Mouse (Mus musculus) hindbrain, embryonic 14.5 days (tissue): Measurements from ENCODE around the gene Klhl18. TPM values are rescaled to one million over a fixed set of nuclear protein-coding genes. Genes with fewer than 3 reads are reported as not detected.
"Not testable (repeated sequence)": the region's sequence is repeated elsewhere in the genome, so short reads cannot be mapped to it uniquely, and the experiment has no call there.

Source experiments
- ATAC-seq: fragments of 200-750 bp; cut with Nextera tagmentation; 2 replicates; pipeline ENCODE4 v1.8.0; 2017; ENCODE audit warnings: moderate number of reproducible peaks, mild to moderate bottlenecking, moderate TSS enrichment, moderate library complexity; ENCODE audit not compliant: low FRiP score
- DNase-seq: peaks from one replicate; pipeline ENCODE4 v3.0.0-alpha.2; 2015; ENCODE audit warnings: low spot score
- H3K27ac ChIP-seq: fragments of 300-500 bp; sonication (generic); 2 replicates; pipeline ENCODE4 v1.5.1; 2014; ENCODE audit warnings: mild to moderate bottlenecking, moderate library complexity
- H3K27me3 ChIP-seq: fragments of 300-500 bp; sonication (generic); 2 replicates; pipeline ENCODE4 v1.6.1; 2014; ENCODE audit warnings: mild to moderate bottlenecking, low read length, mixed read lengths; ENCODE audit not compliant: control insufficient read depth, insufficient read depth
- H3K36me3 ChIP-seq: fragments of 300-500 bp; sonication (generic); replicated peaks from 2 replicates; pipeline ENCODE4 v1.6.1; 2014; ENCODE audit not compliant: control insufficient read depth, insufficient read depth
- H3K4me1 ChIP-seq: fragments of 300-500 bp; sonication (generic); replicated peaks from 2 replicates; pipeline ENCODE4 v1.6.1; 2014; ENCODE audit warnings: antibody characterized with exemption, low read length, mixed read lengths; ENCODE audit not compliant: control insufficient read depth, insufficient read depth
- H3K4me2 ChIP-seq: fragments of 300-500 bp; sonication (generic); replicated peaks from 2 replicates; pipeline ENCODE4 v1.6.1; 2014; ENCODE audit warnings: mild to moderate bottlenecking, moderate library complexity
- H3K4me3 ChIP-seq: fragments of 300-500 bp; sonication (generic); replicated peaks from 2 replicates; pipeline ENCODE4 v1.5.1; 2014; ENCODE audit warnings: mild to moderate bottlenecking, low read length
- H3K9ac ChIP-seq: fragments of 300-500 bp; sonication (generic); 2 replicates; pipeline ENCODE4 v1.6.1; 2014
- H3K9me3 ChIP-seq: fragments of 300-500 bp; sonication (generic); 2 replicates; pipeline ENCODE4 v1.6.1; 2016; ENCODE audit warnings: low read length; ENCODE audit not compliant: control insufficient read depth
- WGBS: fragments of 180-500 bp; shearing (Covaris S2); extraction: QIAGEN DNeasy Blood & Tissue Kit; methylation state at CpG from one replicate; pipeline ENCODE4 v1.1.7; 2014; 5-methylcytosine and 5-hydroxymethylcytosine counted together
- polyA plus RNA-seq: library from polyadenylated mRNA; unstranded; fragments of >200 nt; fragmentation: Nextera tagmentation; extraction: Ambion mirVana; gene quantifications from 2 replicates; pipeline ENCODE4 v1.2.1, GENCODE M21; 2014

Gene Klhl18
- polyA plus RNA-seq, 1 experiment from 2014 or later, result 22.6 TPM

DNA sequence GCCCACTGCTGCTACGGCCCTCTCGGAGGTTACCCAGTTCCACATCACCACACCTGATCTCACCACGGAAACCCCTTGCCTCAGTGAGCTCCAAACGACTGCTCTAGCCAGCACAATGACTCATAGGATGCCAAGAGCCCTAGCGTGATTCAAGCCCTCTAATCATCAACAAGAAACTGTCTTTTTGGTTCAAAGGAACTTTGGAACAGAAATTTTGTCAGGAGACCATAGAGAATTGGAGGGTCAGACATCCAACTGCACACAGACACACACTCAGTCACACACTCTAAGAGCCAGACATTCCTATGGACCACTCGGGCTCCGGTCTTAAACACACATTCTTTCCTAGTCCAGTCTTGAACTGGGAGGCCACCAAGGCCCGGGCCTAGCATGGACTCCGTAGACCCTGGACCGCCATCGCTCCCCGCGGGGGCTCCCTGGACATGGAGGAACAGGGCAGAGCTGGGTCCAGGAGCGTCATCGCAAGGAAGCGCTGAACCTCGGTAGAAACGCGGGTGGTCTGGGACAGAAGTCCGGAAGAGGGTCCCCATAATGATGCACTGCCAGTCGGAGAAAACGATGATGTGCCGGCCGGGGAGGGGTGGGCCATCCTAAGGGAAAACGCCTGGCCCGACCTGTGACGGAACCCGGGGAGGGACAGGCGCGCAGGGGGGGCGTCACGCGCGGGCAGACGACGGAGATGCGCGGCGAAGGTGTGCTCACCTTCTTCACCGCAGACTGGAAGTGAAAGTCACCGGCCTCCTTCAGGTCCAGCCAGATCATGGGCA is 69.0 kb downstream of the Klhl18 start:
- no peaks in the 10 kb centered on the region for H3K27me3 ChIP-seq
- 1% methylated on average over 40 of the region's 41 CpGs for WGBS

DNA sequence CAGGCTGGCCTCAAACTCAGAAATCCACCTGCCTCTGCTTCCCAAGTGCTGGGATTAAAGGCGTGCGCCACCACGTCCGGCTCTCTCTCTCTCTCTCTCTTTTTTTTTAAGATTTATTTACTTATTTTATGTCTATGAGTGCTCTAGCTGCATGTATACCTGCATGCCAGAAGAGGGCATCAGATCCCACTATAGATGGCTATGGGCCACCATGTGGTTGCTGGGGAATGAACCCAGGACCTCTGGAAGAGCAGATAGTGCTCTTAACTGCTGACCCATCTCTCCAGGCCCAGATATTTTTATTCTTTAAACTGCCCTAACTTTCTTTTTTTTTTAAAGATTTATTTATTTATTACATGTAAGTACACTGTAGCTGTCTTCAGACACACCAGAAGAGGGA is 73.3 kb downstream of the Klhl18 start:
- peaks cover 16% of the 10 kb centered on the region for H3K4me1 ChIP-seq
- ATAC-seq, DNase-seq, H3K27me3 ChIP-seq, H3K4me2 ChIP-seq, H3K4me3 ChIP-seq, H3K9me3 ChIP-seq, H3K9ac ChIP-seq, H3K27ac ChIP-seq: not testable (repeated sequence)
- H3K36me3 ChIP-seq, result peaks cover 22% of the 10 kb centered on the region; the same call in 1 of the 2 replicates
- 90% methylated on average over 4 of the region's 4 CpGs for WGBS

More for the DNA sequence above, 69.0 kb downstream of the Klhl18 start:
- peak; percentile 58 for ATAC-seq
- peak overlapping the region; percentile 89 for H3K4me2 ChIP-seq
- H3K9me3 ChIP-seq, result no peaks in the 10 kb centered on the region
- peaks cover 16% of the 10 kb centered on the region for H3K4me1 ChIP-seq
- DNase-seq, result peak; percentile 29
- peak overlapping the region; percentile 80 for H3K4me3 ChIP-seq
- H3K27ac ChIP-seq, result peak overlapping the region; percentile 88
- H3K9ac ChIP-seq, result peak overlapping the region; percentile 89
- 0 out of 2 replicates have a peak, but pooled peaks cover 8% of the 10 kb centered on the region for H3K36me3 ChIP-seq

DNA sequence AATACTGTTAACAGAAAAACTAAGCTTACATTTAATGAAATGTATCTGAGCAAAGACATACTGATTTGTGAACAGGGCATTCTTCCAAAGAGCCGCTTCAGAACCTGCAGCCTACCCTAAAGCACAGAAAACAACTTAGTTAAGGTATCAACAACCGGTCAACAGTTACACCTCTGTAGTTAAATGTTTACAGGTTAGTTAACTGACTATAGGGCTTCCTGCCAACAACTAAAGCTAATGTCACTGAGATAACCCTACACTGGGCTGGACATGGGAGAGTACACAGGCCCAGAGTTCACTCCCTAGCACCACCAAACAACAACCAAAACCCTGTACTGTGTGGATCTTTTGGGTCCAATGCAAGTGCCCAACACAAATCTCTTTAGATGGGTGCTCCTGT is 73.8 kb downstream of the Klhl18 start:
- no peak overlapping the region for H3K27ac ChIP-seq
- no peak overlapping the region for H3K9ac ChIP-seq
- H3K9me3 ChIP-seq, result no peaks in the 10 kb centered on the region
- no peak overlapping the region for H3K4me2 ChIP-seq
- ATAC-seq, result no peak
- H3K36me3 ChIP-seq, result peaks cover 22% of the 10 kb centered on the region; the same call in 1 of the 2 replicates
- DNase-seq, result no peak
- no peak overlapping the region for H3K4me3 ChIP-seq
- 100% methylated on average over 2 of the region's 2 CpGs for WGBS
- peaks cover 16% of the 10 kb centered on the region for H3K4me1 ChIP-seq
- H3K27me3 ChIP-seq, result no peaks in the 10 kb centered on the region

GRCm38 (mm10) chr9:110400650-110401049 is 75.8 kb downstream of the Klhl18 start:
- Histone ChIP-seq H3K9me3 (no peaks in the 10 kb centered on the region), H3K9ac (no peak overlapping the region), H3K27ac (no peak overlapping the region), H3K36me3 (peaks cover 39% of the 10 kb centered on the region), H3K27me3 (no peaks in the 10 kb centered on the region), H3K4me1 (peaks cover under 1% of the 10 kb centered on the region), H3K4me3 (no peak overlapping the region), H3K4me2 (no peak overlapping the region)
- DNase-seq, result no peak
- 92% methylated on average over 5 of the region's 5 CpGs for WGBS
- no peak for ATAC-seq

DNA sequence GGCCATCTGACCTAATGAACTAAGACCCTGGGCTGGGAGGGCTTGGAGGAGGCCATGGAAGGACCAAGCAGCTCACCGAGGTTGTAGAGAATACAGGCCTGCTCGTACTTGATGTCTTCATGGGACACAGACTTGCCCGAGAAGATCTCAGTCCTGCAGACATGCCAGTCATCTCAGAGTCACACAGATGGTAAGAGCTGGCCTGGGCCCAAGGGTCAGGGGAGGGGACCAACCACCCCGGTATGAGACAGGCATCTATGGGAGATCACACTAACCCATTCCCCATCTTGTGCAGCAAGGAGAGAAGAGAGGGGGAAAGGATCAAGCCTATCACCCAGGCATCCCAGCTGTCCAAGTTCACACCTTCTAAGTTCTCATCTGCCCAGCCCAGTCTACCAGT is 83.2 kb downstream of the Klhl18 start:
- no peaks in the 10 kb centered on the region for H3K9me3 ChIP-seq
- 89% methylated on average over 4 of the region's 4 CpGs for WGBS
- no peak for ATAC-seq

GRCm38 (mm10) chr9:110390843-110391242 is 85.7 kb downstream of the Klhl18 start:
- WGBS, result 93% methylated on average over 3 of the region's 3 CpGs
- DNase-seq, result no peak
- Histone ChIP-seq H3K27me3 (no peaks in the 10 kb centered on the region), H3K27ac (no peak overlapping the region), H3K9me3 (no peaks in the 10 kb centered on the region), H3K36me3 (peaks cover 99% of the 10 kb centered on the region), H3K4me1 (no peaks in the 10 kb centered on the region), H3K4me3 (no peak overlapping the region), H3K4me2 (no peak overlapping the region), H3K9ac (no peak overlapping the region)
- no peak for ATAC-seq

More for the DNA sequence above, 83.2 kb downstream of the Klhl18 start:
- Histone ChIP-seq H3K4me1 (no peaks in the 10 kb centered on the region), H3K4me3 (no peak overlapping the region), H3K27me3 (no peaks in the 10 kb centered on the region), H3K36me3 (peaks cover 89% of the 10 kb centered on the region), H3K9ac (no peak overlapping the region), H3K4me2 (no peak overlapping the region), H3K27ac (no peak overlapping the region)
- DNase-seq, result no peak

DNA sequence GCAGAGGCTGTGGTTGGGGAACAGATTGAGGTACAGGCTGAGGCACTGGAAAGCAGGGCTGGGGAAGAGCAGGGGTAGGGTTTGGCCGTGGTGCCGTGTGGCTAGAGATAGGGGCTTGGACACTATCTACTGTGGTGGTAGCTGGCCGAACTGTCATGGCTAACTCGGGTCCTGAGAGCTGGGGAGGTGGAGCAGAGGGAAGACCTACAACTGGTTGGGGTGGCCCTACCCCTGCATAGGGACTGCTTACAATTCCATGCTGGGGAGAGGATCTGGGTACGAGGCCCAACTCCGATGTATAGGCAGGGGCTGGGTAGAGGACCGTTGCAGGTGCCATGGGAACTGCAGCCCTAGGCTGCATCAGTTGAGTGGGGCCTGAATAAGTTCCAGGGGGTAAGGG is 88.5 kb downstream of the Klhl18 start:
- WGBS, result 97% methylated on average over 7 of the region's 7 CpGs
- Histone ChIP-seq H3K27me3 (no peaks in the 10 kb centered on the region), H3K36me3 (peaks cover 99% of the 10 kb centered on the region), H3K27ac (no peak overlapping the region), H3K4me3 (no peak overlapping the region), H3K9ac (no peak overlapping the region), H3K4me2 (no peak overlapping the region), H3K4me1 (no peaks in the 10 kb centered on the region), H3K9me3 (no peaks in the 10 kb centered on the region)
- DNase-seq (no peak), ATAC-seq (no peak)

- ATAC-seq, result no peak
- no peak overlapping the region for H3K9ac ChIP-seq
- no peak for DNase-seq
- H3K4me3 ChIP-seq, result no peak overlapping the region
- no peaks in the 10 kb centered on the region for H3K27me3 ChIP-seq
- peaks cover 98% of the 10 kb centered on the region for H3K36me3 ChIP-seq
- no peaks in the 10 kb centered on the region for H3K4me1 ChIP-seq
- H3K9me3 ChIP-seq, result no peaks in the 10 kb centered on the region
- WGBS, result 85% methylated on average over 7 of the region's 7 CpGs
- H3K4me2 ChIP-seq, result no peak overlapping the region
- H3K27ac ChIP-seq, result no peak overlapping the region
Observed at GRCm38 (mm10) chr9:110384369-110384929, 92.0 kb downstream of the Klhl18 start.

DNA sequence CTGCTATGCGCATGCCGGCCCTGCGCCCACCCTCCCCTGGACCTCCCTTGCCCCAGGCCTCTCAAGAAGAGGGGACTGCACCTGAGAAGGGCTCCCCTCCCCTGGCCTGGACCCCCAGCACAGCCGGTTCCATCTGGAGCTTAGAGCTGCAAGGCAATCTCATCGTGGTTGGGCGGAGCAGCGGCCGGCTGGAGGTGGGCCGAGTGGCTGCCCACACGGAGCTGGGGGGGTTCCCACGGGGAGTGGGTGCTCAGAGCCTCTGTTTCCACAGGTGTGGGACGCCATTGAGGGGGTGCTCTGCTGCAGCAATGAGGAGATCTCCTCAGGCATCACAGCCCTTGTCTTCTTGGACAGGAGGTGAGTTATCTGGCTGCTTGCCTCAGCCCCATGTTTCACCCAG is 95.2 kb downstream of the Klhl18 start:
- 82% methylated on average over 10 of the region's 12 CpGs for WGBS
- no peaks in the 10 kb centered on the region for H3K4me1 ChIP-seq
- no peak overlapping the region for H3K4me3 ChIP-seq
- H3K27ac ChIP-seq, result no peak overlapping the region
- no peak overlapping the region for H3K9ac ChIP-seq
- peaks cover 95% of the 10 kb centered on the region for H3K36me3 ChIP-seq
- no peak overlapping the region for H3K4me2 ChIP-seq
- no peaks in the 10 kb centered on the region for H3K9me3 ChIP-seq
- DNase-seq (no peak), ATAC-seq (no peak)
- no peaks in the 10 kb centered on the region for H3K27me3 ChIP-seq
